Mouse (Mus musculus): ENCODE data around the gene Eif2d.

DNA sequence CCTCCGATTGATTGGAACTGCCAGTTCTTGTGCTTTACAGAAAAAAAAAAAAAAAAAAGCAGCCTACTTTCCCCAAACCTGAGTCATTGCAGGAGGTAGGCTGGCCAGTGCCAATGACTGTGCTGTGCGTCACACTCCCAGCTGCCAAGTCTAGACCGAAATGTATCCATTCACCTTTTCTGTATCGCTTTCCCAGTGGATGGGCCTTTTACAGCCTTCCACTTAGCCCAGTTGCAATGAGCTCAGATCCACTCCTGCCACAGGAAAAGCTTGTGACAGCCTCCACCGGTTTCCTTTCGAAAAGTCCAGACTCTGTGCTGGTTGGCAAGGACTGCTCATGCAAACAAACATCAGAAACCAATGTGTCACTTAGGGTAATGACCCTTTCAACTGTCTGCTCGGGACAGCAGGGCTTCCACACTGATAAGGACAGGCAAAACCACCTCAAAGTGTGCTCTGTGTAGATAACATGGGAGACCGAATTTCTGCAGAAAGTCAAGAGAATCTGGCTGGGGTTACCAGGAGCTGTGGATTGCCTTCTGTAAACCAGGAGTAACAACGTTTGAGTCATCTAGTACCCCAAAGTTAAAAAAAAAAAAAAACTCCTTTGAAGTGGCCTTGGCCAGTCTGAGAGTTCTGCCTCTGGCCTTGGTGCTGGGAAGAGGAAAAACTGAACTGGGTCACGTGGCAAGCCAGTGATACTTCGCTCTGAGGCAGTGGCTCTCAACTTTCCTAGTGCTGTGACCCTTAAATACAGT is 26.8 kb upstream of the Eif2d start:
- TF ChIP-seq CTCF (IDR thresholded peaks at IDR 0.05; ENCODE audit: insufficient read depth, low read depth, low read length) (no peak), POLR2A (IDR thresholded peaks at IDR 0.05; ENCODE audit: insufficient read depth, low read depth, low read length) (no peak)
